Mouse (Mus musculus): ENCODE results near the gene Btbd6.

Btbd6 gene

DNA sequence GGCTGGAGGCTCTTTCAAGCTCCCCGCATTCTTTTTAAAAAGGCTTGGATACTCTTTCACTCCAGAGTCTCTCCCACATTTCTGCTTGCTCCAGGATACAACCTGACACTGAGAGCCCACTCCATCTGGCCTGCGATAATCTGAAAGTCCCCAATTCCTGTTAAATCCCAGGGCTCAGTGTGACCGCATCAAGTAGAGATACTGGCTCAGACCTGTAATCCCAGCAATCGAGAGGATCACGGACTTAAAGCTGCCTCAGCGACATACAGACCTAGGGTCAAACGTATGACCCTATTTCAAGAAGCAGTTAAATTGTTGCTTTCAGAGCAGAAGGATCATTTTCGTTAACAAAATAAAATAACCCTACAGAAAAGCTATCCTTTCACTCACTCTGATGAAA lies 27.7 kb downstream of the Btbd6 start:
- in situ Hi-C loops (cut with MboI; ENCODE audit: low sequenced_read_pairs), result loop anchor here (10.0 kb wide), 1 partner anchor 101 kb away; no protein-coding TSS in a partner anchor

- in situ Hi-C loops (cut with MboI; ENCODE audit: low sequenced_read_pairs), result loop anchor here (10.0 kb wide), 1 partner anchor 100 kb away; no protein-coding TSS in a partner anchor
Observed at GRCm38 (mm10) chr12:113004993-113005392, 28.7 kb downstream of the Btbd6 start.

GRCm38 (mm10) chr12:113011702-113012360 lies 35.5 kb downstream of the Btbd6 start:
- in situ Hi-C loops (cut with MboI; ENCODE audit: low sequenced_read_pairs), result no loop called here

DNA sequence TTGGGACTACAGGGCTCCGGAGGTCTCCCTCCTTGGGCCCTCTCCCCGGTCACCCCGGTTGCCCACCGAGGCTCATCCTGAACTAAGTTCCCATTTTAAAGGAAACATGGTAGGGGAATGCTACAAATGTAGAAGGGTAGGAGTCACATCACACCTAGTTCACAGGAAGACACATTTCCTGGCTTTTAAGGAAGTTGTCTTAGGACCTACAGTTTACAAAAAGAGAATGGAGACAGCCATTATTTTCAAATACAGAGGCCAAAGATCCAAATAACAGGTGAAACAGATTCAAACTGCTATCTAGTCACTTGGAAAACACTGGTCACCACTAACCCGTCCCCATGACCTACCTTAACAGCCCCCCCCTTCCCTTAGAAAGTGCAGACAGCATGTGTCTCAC lies 36.2 kb downstream of the Btbd6 start:
- in situ Hi-C loops (cut with MboI; ENCODE audit: low sequenced_read_pairs), result no loop called here

DNA sequence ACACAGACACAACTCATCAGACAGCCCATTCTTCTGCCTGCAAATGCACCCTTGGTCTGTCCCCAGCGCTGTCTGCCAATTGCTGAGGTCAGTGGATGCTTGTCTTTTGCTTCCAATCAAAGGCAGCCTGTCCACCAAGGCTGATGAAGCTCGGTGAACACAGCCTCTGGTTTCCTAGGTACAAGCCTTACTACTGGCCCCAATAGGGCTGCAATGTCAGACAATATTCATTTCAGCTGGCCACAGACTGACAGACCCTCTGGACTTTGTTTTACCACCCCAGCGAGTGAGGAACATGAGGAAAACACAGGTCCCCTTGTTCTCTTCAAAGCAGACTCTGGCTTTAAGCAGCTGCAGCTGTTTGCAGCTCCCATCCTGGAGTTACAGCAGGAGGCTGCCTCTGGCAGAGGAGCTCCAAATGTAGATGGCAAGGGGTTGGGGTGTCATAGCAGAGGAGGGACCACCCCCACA lies 36.8 kb downstream of the Btbd6 start:
- in situ Hi-C loops (cut with MboI; ENCODE audit: low sequenced_read_pairs), result no loop called here

DNA sequence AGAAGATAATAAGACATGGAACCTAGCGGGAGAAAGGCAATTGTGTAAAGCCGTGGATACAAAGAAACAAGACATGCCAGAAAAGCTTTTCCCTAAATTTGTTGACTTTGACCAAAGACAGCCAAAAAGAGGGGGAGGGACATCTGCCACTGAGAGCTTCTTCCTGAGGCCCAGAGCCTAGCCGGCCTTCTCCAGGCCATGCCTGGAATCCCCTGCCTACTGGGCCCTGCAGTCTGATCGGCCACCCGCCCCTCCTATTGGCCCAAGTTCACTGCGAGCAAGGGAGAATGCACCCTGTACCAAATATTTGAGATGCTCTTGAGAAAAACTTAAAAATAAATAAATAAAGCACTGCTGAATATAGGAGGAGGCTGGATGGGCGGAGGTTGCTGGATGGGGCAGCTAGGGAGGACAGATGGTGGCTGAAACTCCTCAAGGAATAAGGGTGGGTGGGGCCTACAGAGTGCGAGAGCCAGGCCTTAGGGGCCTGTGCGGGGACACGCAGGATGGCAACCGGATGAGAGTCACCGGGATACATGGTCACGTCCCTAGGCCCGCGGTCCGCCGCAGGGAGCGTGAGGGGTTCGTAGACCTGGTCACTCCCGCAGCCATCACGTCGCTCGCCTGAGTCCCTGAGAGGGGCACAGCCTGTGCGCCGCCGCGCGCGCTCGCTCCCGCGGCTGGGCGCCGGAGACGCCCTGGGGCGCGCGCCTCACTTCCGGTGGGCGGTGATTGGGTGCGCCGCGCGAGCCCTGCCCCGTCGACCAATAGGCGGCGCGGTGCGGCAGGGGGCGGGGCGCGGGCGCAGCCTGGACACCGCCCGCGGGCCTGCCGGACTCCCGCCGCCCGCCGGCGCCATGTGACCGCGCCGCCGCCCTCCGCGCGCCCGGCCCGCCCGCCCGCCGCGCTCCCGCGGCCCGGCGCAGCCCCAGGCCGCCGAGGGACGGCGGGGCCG lies 37.6 kb downstream of the Btbd6 start, which contains the start of gene Pacs2:
Gene Pacs2 (plus strand): TSS at position 905 of the 955 bp plus-strand sequence.
- in situ Hi-C loops (cut with MboI; ENCODE audit: low sequenced_read_pairs), result no loop called here

- in situ Hi-C loops (cut with MboI; ENCODE audit: low sequenced_read_pairs), result no loop called here
Observed at GRCm38 (mm10) chr12:113014561-113015556, 38.6 kb downstream of the Btbd6 start.

DNA sequence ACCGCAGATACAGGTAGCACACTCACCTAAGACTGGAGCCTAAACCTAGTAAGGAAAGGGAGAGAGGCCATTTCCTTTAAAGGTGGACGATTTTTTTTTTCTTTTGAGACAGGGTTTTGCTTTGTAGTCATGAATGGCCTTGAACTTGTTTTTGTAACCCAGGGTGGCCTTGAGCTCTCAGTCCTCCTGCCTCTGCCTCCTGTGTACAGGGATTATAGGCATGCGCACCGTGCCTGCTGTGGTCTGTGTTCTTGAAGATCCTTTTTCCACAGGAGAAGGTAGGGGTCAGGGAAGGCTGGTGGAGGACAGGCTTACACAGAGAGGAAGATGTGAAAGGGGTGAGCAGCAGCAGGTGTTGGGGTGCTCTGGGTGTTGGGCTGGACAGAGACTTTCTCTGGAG lies 39.7 kb downstream of the Btbd6 start:
- in situ Hi-C loops (cut with MboI; ENCODE audit: low sequenced_read_pairs), result no loop called here

DNA sequence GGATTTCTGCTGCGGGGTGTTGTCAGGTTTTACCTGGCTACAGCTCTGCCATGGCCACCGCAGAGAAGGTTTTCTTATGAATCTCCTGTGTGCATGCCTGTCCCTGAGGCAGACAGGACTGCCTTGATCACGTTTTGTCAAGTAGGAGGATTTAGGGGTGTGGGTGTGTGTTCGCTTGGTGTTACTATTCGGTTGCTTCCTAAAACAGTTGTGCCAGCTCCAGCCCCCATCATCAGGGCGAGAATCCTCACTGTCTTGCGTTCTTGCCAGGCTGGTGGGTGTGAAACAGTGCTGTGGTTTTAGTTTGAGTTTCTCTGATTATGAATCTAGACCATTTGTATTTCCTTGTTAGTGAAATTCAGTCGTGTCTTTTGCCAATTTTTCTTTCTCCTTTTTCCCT lies 40.7 kb downstream of the Btbd6 start:
- in situ Hi-C loops (cut with MboI; ENCODE audit: low sequenced_read_pairs), result no loop called here

DNA sequence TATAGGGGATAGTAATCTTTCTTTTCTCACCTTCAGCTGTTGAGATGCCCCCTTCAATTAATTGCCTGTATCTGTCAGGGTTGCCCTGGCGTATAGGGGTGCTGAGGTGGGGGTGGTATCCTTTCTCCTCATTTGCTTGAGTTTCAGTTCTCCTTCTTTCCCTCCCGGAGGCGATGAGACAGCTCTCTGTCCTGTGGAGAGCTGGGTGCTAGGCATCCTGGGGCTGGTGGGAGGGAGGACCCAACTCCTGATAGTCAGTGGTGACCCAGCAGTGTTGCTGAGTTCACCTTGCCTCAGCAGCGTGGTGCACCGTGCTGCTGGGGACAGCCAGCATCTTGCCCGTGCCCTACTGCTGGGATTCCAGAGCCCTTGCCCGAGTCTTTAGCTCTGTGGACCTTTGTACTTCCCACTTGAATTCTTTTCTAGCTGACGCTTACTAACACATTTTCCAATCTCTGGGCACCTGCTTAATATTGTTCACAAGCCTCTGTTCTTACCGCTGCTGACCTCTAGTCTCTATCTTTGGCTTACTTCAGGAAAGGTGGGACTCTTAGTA lies 41.2 kb downstream of the Btbd6 start:
- in situ Hi-C loops (cut with MboI; ENCODE audit: low sequenced_read_pairs), result no loop called here

DNA sequence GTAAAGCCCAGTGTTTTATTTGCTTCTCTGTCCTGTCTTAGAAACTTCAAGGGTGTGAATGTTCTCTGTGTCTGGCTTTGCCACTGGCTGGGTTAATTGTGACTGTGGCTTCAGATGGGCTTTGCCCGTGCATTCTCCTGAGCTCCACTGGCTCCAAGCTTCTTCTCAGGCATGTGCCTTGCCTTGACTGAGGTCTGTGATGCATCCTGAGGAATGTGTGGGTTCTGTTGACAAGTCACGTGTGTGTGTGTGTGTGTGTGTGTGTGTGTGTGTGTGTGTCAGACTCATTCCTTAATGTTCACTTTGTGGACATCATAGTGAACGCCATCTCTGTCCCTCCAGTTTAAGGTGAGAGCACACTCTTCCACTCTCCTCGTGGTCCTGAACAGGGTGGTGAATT lies 42.5 kb downstream of the Btbd6 start:
- in situ Hi-C loops (cut with MboI; ENCODE audit: low sequenced_read_pairs), result no loop called here

DNA sequence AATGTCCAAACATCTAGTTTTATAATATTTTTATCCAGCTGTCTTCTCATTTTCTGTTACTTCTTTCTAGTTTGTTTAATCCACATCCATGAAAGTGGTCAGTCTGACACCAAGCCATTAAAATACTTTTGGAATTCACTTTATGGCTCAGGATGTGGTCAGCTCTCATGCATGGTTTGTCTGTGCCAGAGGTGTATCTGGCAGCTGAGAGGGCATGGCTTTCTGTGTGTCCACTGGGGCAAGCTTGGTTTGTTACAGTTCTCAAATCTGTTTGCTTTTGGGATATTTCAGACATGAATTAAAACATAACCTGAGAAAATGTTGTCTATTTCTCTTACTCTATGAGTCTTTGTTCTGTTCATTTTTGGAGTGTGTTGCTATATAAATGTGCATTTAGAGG lies 45.2 kb downstream of the Btbd6 start:
- in situ Hi-C loops (cut with MboI; ENCODE audit: low sequenced_read_pairs), result no loop called here

DNA sequence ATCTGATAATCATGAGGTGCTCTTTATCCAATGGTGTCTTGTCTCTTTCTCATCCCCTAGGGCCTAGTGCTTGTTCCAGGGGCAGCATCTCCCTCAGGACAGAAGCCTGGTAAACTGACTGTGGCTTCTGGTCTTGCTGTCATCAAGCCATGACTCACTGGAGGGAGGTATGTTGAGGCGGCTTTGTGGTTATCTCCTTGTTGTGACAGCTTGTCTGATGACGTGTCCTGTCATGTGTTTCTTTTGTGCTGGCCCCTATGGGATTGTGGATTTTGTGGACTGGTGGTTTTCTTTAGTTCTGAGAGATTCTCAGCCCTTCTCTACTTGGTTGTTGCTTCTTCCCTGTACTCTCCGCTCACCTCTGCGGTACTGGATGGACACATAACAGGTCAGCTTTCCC lies 46.8 kb downstream of the Btbd6 start:
- in situ Hi-C loops (cut with MboI; ENCODE audit: low sequenced_read_pairs), result no loop called here

- in situ Hi-C loops (cut with MboI; ENCODE audit: low sequenced_read_pairs), result no loop called here
Observed at GRCm38 (mm10) chr12:113026557-113026956, 50.3 kb downstream of the Btbd6 start.

DNA sequence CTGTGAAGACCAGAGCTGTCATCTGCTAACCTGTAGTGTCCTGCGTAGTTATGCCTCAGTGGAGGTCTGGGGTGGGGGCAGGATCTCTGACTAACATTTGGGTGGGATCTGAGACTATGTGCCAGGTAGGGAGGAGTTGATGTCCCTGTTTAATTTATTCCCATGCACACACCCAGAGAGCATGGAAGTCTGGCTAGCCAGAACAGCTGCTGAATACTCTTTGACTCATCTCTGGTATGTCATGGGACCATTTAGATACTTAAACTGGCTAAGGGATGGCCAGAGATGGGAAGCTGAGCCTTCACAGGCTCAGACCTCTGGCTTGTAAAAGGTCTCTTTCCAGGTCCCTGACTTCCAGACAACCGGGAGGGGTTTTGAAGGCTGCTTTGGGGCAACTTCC lies 51.2 kb downstream of the Btbd6 start:
- in situ Hi-C loops (cut with MboI; ENCODE audit: low sequenced_read_pairs), result no loop called here

DNA sequence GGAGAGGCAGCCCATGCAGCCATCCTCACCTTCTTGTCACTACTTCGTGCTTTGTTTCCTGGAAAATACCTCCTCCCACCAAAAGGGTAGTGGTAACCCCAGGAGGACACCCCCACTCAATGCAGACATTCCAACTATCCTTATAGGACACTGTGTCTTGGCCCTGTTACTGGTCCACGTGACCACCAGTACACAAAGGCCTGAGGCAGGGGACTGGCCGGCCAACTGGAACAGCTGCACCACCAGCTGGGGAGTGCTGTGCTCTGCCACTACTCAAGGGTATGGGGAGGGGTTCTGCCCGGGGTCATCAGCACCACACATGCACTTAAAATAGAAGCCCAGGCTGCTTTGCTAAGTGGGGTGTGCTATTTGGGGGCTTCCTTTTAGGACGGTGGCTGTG lies 51.8 kb downstream of the Btbd6 start:
- in situ Hi-C loops (cut with MboI; ENCODE audit: low sequenced_read_pairs), result no loop called here
